Mouse (Mus musculus) heart, postnatal 14 days (tissue): ENCODE results near the gene Rpl11. TPM values are rescaled to one million over a fixed set of nuclear protein-coding genes. Genes with fewer than 3 reads are reported as not detected.
"Not testable (repeated sequence)": the region's sequence is repeated elsewhere in the genome, so short reads cannot be mapped to it uniquely, and the experiment has no call there.

Experiments
- DNase-seq, 2 experiments: peaks; one replicate each; pipeline ENCODE4 v3.0.0; 2021 to 2022
- intact Hi-C: fragments of 180-260 bp; cut with DNase I; formaldehyde crosslinking; loops from one replicate; pipeline ENCODE4 v1.15.1; 2025
- long read RNA-seq, 2 experiments: library from polyadenylated mRNA; stranded (forward); transcript quantifications; one replicate each; pipeline ENCODE4 v2.0.0; 2021
- total RNA-seq, 2 experiments: library from RNA; stranded (reverse); gene quantifications; 2 replicates each; pipeline ENCODE4 v1.2.3; 2021

The Rpl11 gene
- 100 to 1,000 TPM; 257 to 279 TPM for total RNA-seq
- long read RNA-seq, experiment 1, transcript Rpl11-201 (6 exons, 833 nt), result major isoform, 108 of 112 reads
- long read RNA-seq, experiment 1, partial matches to known transcripts, result 0 of 112 reads
- long read RNA-seq, experiment 1, other reads (novel, unspliced or antisense), result 2 of 112 reads
- long read RNA-seq, experiment 2, transcript Rpl11-201 (6 exons, 833 nt), result major isoform, 108 of 116 reads
- long read RNA-seq, experiment 2, partial matches to known transcripts, result 2 of 116 reads
- long read RNA-seq, experiment 2, other reads (novel, unspliced or antisense), result 2 of 116 reads

GRCm38 (mm10) chr4:136053247-136053596 lies at the start of gene Rpl11:
Gene Rpl11 (minus strand): TSS chr4:136053428.
- DNase-seq, result peak; percentile 87 to 91
- intact Hi-C loops, result loop anchor here (2.0 to 10.0 kb wide), 5 partner anchors 32 to 552 kb away; partner anchors contain the start of genes Eloa, Kdm1a, Lypla2 and Pithd1

GRCm38 (mm10) chr4:136101753-136102152 lies 48.5 kb upstream of the Rpl11 start:
- DNase-seq, intact Hi-C loops: not testable (repeated sequence)

- intact Hi-C loops, result no loop called here
- DNase-seq, result no peak
Measured at GRCm38 (mm10) chr4:136100396-136101070, 47.3 kb upstream of the Rpl11 start.

- DNase-seq, result no peak
- intact Hi-C loops, result no loop called here
Measured at GRCm38 (mm10) chr4:136098446-136098845, 45.2 kb upstream of the Rpl11 start.

GRCm38 (mm10) chr4:136096446-136097113 lies 43.4 kb upstream of the Rpl11 start:
- intact Hi-C loops, result no loop called here
- no peak for DNase-seq

GRCm38 (mm10) chr4:136095490-136096105 lies 42.4 kb upstream of the Rpl11 start:
- no peak for DNase-seq
- intact Hi-C loops, result no loop called here

- DNase-seq, result peak in 1 of 2 experiments; percentile 40
- intact Hi-C loops, result no loop called here
Measured at GRCm38 (mm10) chr4:136094519-136095219, 41.4 kb upstream of the Rpl11 start.

- intact Hi-C loops, result no loop called here
- no peak for DNase-seq
Measured at GRCm38 (mm10) chr4:136092498-136092897, 39.3 kb upstream of the Rpl11 start.

- no peak for DNase-seq
Measured at GRCm38 (mm10) chr4:136091346-136091745, 38.1 kb upstream of the Rpl11 start.

GRCm38 (mm10) chr4:136089748-136090583 lies 36.7 kb upstream of the Rpl11 start:
- intact Hi-C loops, result no loop called here
- DNase-seq, result no peak

More at GRCm38 (mm10) chr4:136091346-136091745, 38.1 kb upstream of the Rpl11 start:
- intact Hi-C loops, result no loop called here

- DNase-seq, result no peak
Measured at GRCm38 (mm10) chr4:136088971-136089747, 35.9 kb upstream of the Rpl11 start.

GRCm38 (mm10) chr4:136088364-136088763 lies 35.1 kb upstream of the Rpl11 start:
- intact Hi-C loops, result no loop called here
- no peak for DNase-seq

More at GRCm38 (mm10) chr4:136088971-136089747, 35.9 kb upstream of the Rpl11 start:
- intact Hi-C loops, result no loop called here

GRCm38 (mm10) chr4:136087261-136087660 lies 34.0 kb upstream of the Rpl11 start:
- intact Hi-C loops, result no loop called here
- DNase-seq, result no peak

- DNase-seq, result no peak
- intact Hi-C loops, result no loop called here
Measured at GRCm38 (mm10) chr4:136084840-136085239, 31.6 kb upstream of the Rpl11 start.

- no peak for DNase-seq
- intact Hi-C loops, result no loop called here
Measured at GRCm38 (mm10) chr4:136083269-136084105, 30.3 kb upstream of the Rpl11 start.

- peak in 1 of 2 experiments; percentile 19 for DNase-seq
- intact Hi-C loops, result no loop called here
Measured at GRCm38 (mm10) chr4:136081729-136082128, 28.5 kb upstream of the Rpl11 start.

GRCm38 (mm10) chr4:136078649-136079048 lies 25.4 kb upstream of the Rpl11 start:
- intact Hi-C loops, result no loop called here
- DNase-seq, result no peak
